Mouse (Mus musculus) heart, postnatal 4 days (tissue): ENCODE measurements around the gene Fgfr2. TPM values are rescaled to one million over a fixed set of nuclear protein-coding genes. Genes with fewer than 3 reads are reported as not detected.

ENCODE experiments used
- DNase-seq: peaks from one replicate; pipeline ENCODE4 v3.0.0; 2021
- total RNA-seq, 2 experiments: library from RNA; stranded (reverse); gene quantifications; 2 replicates each; pipeline ENCODE4 v1.2.3; 2021

Fgfr2 gene
- total RNA-seq, 2 experiments from 2014 or later, result 10.2 to 10.6 TPM

GRCm38 (mm10) chr7:131648276-131648675 is 1474.9 kb downstream of the Fgfr2 start:
- DNase-seq, result no peak

GRCm38 (mm10) chr7:131647583-131647982 is 1475.6 kb downstream of the Fgfr2 start:
- DNase-seq, result no peak

- DNase-seq, result no peak
Observed at GRCm38 (mm10) chr7:131644586-131644985, 1478.6 kb downstream of the Fgfr2 start.

GRCm38 (mm10) chr7:131644051-131644450 is 1479.1 kb downstream of the Fgfr2 start:
- no peak for DNase-seq

GRCm38 (mm10) chr7:131643341-131643840 is 1479.8 kb downstream of the Fgfr2 start:
- no peak for DNase-seq

- DNase-seq, result no peak
Observed at GRCm38 (mm10) chr7:131629562-131629961, 1493.6 kb downstream of the Fgfr2 start.

- peak; percentile 6 for DNase-seq
Observed at GRCm38 (mm10) chr7:131628846-131629391, 1494.2 kb downstream of the Fgfr2 start.

- no peak for DNase-seq
Observed at GRCm38 (mm10) chr7:131628356-131628755, 1494.8 kb downstream of the Fgfr2 start.

- no peak for DNase-seq
Observed at GRCm38 (mm10) chr7:131609677-131610076, 1513.5 kb downstream of the Fgfr2 start.

- DNase-seq, result no peak
Observed at GRCm38 (mm10) chr7:131608049-131608448, 1515.1 kb downstream of the Fgfr2 start.

- no peak for DNase-seq
Observed at GRCm38 (mm10) chr7:131605481-131605880, 1517.7 kb downstream of the Fgfr2 start.

GRCm38 (mm10) chr7:131604946-131605345 is 1518.2 kb downstream of the Fgfr2 start:
- no peak for DNase-seq

- DNase-seq, result no peak
Observed at GRCm38 (mm10) chr7:131603186-131603585, 1520.0 kb downstream of the Fgfr2 start.

GRCm38 (mm10) chr7:131602106-131602505 is 1521.0 kb downstream of the Fgfr2 start:
- DNase-seq, result no peak

GRCm38 (mm10) chr7:131598483-131598824 is 1524.7 kb downstream of the Fgfr2 start:
- DNase-seq, result peak; percentile 15

GRCm38 (mm10) chr7:131597779-131598482 is 1525.2 kb downstream of the Fgfr2 start:
- DNase-seq, result no peak

- no peak for DNase-seq
Observed at GRCm38 (mm10) chr7:131585551-131585950, 1537.6 kb downstream of the Fgfr2 start.

GRCm38 (mm10) chr7:131582178-131582577 is 1541.0 kb downstream of the Fgfr2 start:
- DNase-seq, result no peak

GRCm38 (mm10) chr7:131575246-131575645 is 1547.9 kb downstream of the Fgfr2 start:
- DNase-seq, result no peak

- no peak for DNase-seq
Observed at GRCm38 (mm10) chr7:131560697-131561042, 1562.5 kb downstream of the Fgfr2 start.

- peak; percentile 91 for DNase-seq
Observed at GRCm38 (mm10) chr7:131559986-131560696, 1563.0 kb downstream of the Fgfr2 start, which contains the start of gene Bub3. Gene Bub3 (plus strand): TSS chr7:131560222.

GRCm38 (mm10) chr7:131557751-131558150 is 1565.4 kb downstream of the Fgfr2 start:
- no peak for DNase-seq

- DNase-seq, result no peak
Observed at GRCm38 (mm10) chr7:131556541-131557271, 1566.4 kb downstream of the Fgfr2 start.
